Mouse (Mus musculus): ENCODE results near the gene Gm20388.
"Not testable (repeated sequence)": the region's sequence is repeated elsewhere in the genome, so short reads cannot be mapped to it uniquely, and the experiment has no call there.

Gene Gm20388

GRCm38 (mm10) chr8:122322792-122323191 lies 2412.2 kb downstream of the Gm20388 start:
- DNase-seq (ENCODE audit: low read depth, low spot score), result no peak

- DNase-seq (ENCODE audit: low read depth, low spot score), result not testable (repeated sequence)
Observed at GRCm38 (mm10) chr8:122323951-122324402, 2413.3 kb downstream of the Gm20388 start.

- no peak for DNase-seq (ENCODE audit: low read depth, low spot score)
Observed at GRCm38 (mm10) chr8:122325196-122325595, 2414.6 kb downstream of the Gm20388 start.

- no peak for DNase-seq (ENCODE audit: low read depth, low spot score)
Observed at GRCm38 (mm10) chr8:122326114-122326542, 2415.5 kb downstream of the Gm20388 start.

GRCm38 (mm10) chr8:122329072-122329471 lies 2418.4 kb downstream of the Gm20388 start:
- DNase-seq (ENCODE audit: low read depth, low spot score), result no peak

GRCm38 (mm10) chr8:122329553-122330239 lies 2419.1 kb downstream of the Gm20388 start:
- no peak for DNase-seq (ENCODE audit: low read depth, low spot score)

GRCm38 (mm10) chr8:122330446-122331133 lies 2419.9 kb downstream of the Gm20388 start:
- DNase-seq (ENCODE audit: low read depth, low spot score), result no peak

GRCm38 (mm10) chr8:122331134-122331523 lies 2420.5 kb downstream of the Gm20388 start:
- DNase-seq (ENCODE audit: low read depth, low spot score), result no peak

- peak; percentile 74 for DNase-seq (ENCODE audit: low read depth, low spot score)
Observed at GRCm38 (mm10) chr8:122332753-122333506, 2422.3 kb downstream of the Gm20388 start.

GRCm38 (mm10) chr8:122333531-122333930 lies 2422.9 kb downstream of the Gm20388 start:
- DNase-seq (ENCODE audit: low read depth, low spot score), result no peak

- DNase-seq (ENCODE audit: low read depth, low spot score), result no peak
Observed at GRCm38 (mm10) chr8:122334791-122335490, 2424.3 kb downstream of the Gm20388 start.

GRCm38 (mm10) chr8:122335638-122336250 lies 2425.1 kb downstream of the Gm20388 start:
- DNase-seq (ENCODE audit: low read depth, low spot score), result no peak

- DNase-seq (ENCODE audit: low read depth, low spot score), result no peak
Observed at GRCm38 (mm10) chr8:122336251-122336910, 2425.7 kb downstream of the Gm20388 start.

GRCm38 (mm10) chr8:122338852-122339251 lies 2428.2 kb downstream of the Gm20388 start:
- DNase-seq (ENCODE audit: low read depth, low spot score), result no peak

- DNase-seq (ENCODE audit: low read depth, low spot score), result no peak
Observed at GRCm38 (mm10) chr8:122340761-122341160, 2430.1 kb downstream of the Gm20388 start.

GRCm38 (mm10) chr8:122341790-122342189 lies 2431.1 kb downstream of the Gm20388 start:
- DNase-seq (ENCODE audit: low read depth, low spot score), result no peak

GRCm38 (mm10) chr8:122342362-122342761 lies 2431.7 kb downstream of the Gm20388 start:
- no peak for DNase-seq (ENCODE audit: low read depth, low spot score)

GRCm38 (mm10) chr8:122342806-122343209 lies 2432.2 kb downstream of the Gm20388 start:
- peak; percentile 53 for DNase-seq (ENCODE audit: low read depth, low spot score)

- no peak for DNase-seq (ENCODE audit: low read depth, low spot score)
Observed at GRCm38 (mm10) chr8:122343341-122343740, 2432.7 kb downstream of the Gm20388 start.

- DNase-seq (ENCODE audit: low read depth, low spot score), result peak; percentile 55
Observed at GRCm38 (mm10) chr8:122343758-122344157, 2433.1 kb downstream of the Gm20388 start.

GRCm38 (mm10) chr8:122344219-122344618 lies 2433.6 kb downstream of the Gm20388 start:
- DNase-seq (ENCODE audit: low read depth, low spot score), result no peak

Measured in CD4-positive helper T cell, adult 2 months (primary cell).